Mouse (Mus musculus): ENCODE results near the gene Enpp6.
A peak's percentile ranks its signal among the peaks of the same experiment; 100 is the strongest.
"Not testable (repeated sequence)": the region's sequence is repeated elsewhere in the genome, so short reads cannot be mapped to it uniquely, and the experiment has no call there.

The Enpp6 gene

GRCm38 (mm10) chr8:46995931-46996664 lies 9.4 kb downstream of the Enpp6 start:
- no peak for DNase-seq (ENCODE audit: low spot score in 2 of 2)

- no peak for DNase-seq (ENCODE audit: low spot score in 2 of 2)
Measured at GRCm38 (mm10) chr8:47005676-47006075, 19.0 kb downstream of the Enpp6 start.

GRCm38 (mm10) chr8:47006785-47007184 lies 20.1 kb downstream of the Enpp6 start:
- no peak for DNase-seq (ENCODE audit: low spot score in 2 of 2)

- no peak for DNase-seq (ENCODE audit: low spot score in 2 of 2)
Measured at GRCm38 (mm10) chr8:47008220-47008773, 21.6 kb downstream of the Enpp6 start.

GRCm38 (mm10) chr8:47016268-47016946 lies 29.7 kb downstream of the Enpp6 start:
- peak; percentile 40 to 69 for DNase-seq (ENCODE audit: low spot score in 2 of 2)

GRCm38 (mm10) chr8:47021135-47021555 lies 34.5 kb downstream of the Enpp6 start:
- no peak for DNase-seq (ENCODE audit: low spot score in 2 of 2)

- DNase-seq (ENCODE audit: low spot score in 2 of 2): no peak
Measured at GRCm38 (mm10) chr8:47024612-47025011, 37.9 kb downstream of the Enpp6 start.

- no peak for DNase-seq (ENCODE audit: low spot score in 2 of 2)
Measured at GRCm38 (mm10) chr8:47026841-47027490, 40.3 kb downstream of the Enpp6 start.

GRCm38 (mm10) chr8:47028474-47028873 lies 41.8 kb downstream of the Enpp6 start:
- DNase-seq (ENCODE audit: low spot score in 2 of 2): no peak

GRCm38 (mm10) chr8:47030321-47030720 lies 43.6 kb downstream of the Enpp6 start:
- DNase-seq (ENCODE audit: low spot score in 2 of 2): no peak

- DNase-seq (ENCODE audit: low spot score in 2 of 2): no peak
Measured at GRCm38 (mm10) chr8:47032081-47032480, 45.4 kb downstream of the Enpp6 start.

- no peak for DNase-seq (ENCODE audit: low spot score in 2 of 2)
Measured at GRCm38 (mm10) chr8:47033976-47034375, 47.3 kb downstream of the Enpp6 start.

- no peak for DNase-seq (ENCODE audit: low spot score in 2 of 2)
Measured at GRCm38 (mm10) chr8:47036501-47036900, 49.8 kb downstream of the Enpp6 start.

GRCm38 (mm10) chr8:47037405-47037804 lies 50.7 kb downstream of the Enpp6 start:
- no peak for DNase-seq (ENCODE audit: low spot score in 2 of 2)

GRCm38 (mm10) chr8:47040215-47040614 lies 53.5 kb downstream of the Enpp6 start:
- not testable (repeated sequence) for DNase-seq (ENCODE audit: low spot score in 2 of 2)

- DNase-seq (ENCODE audit: low spot score in 2 of 2): no peak
Measured at GRCm38 (mm10) chr8:47046340-47046739, 59.7 kb downstream of the Enpp6 start.

- DNase-seq (ENCODE audit: low spot score in 2 of 2): no peak
Measured at GRCm38 (mm10) chr8:47047146-47047545, 60.5 kb downstream of the Enpp6 start.

- DNase-seq (ENCODE audit: low spot score in 2 of 2): no peak
Measured at GRCm38 (mm10) chr8:47048584-47048983, 61.9 kb downstream of the Enpp6 start.

- no peak for DNase-seq (ENCODE audit: low spot score in 2 of 2)
Measured at GRCm38 (mm10) chr8:47052643-47053042, 66.0 kb downstream of the Enpp6 start.

GRCm38 (mm10) chr8:47056086-47056485 lies 69.4 kb downstream of the Enpp6 start:
- no peak for DNase-seq (ENCODE audit: low spot score in 2 of 2)

GRCm38 (mm10) chr8:47058526-47058925 lies 71.8 kb downstream of the Enpp6 start:
- no peak for DNase-seq (ENCODE audit: low spot score in 2 of 2)

GRCm38 (mm10) chr8:47058971-47059370 lies 72.3 kb downstream of the Enpp6 start:
- DNase-seq (ENCODE audit: low spot score in 2 of 2): no peak
